Mouse (Mus musculus) stomach, embryonic 14.5 days (tissue): Measurements from ENCODE around the gene Thbs1. TPM values are rescaled to one million over a fixed set of nuclear protein-coding genes. Genes with fewer than 3 reads are reported as not detected.

Source experiments
- ATAC-seq: fragments of 200-750 bp; cut with Nextera tagmentation; 2 replicates; pipeline ENCODE4 v1.8.0; 2017; ENCODE audit warnings: low read depth, moderate TSS enrichment; ENCODE audit not compliant: insufficient number of reproducible peaks, insufficient read depth, low FRiP score
- H3K27ac ChIP-seq: fragments of 300-500 bp; sonication (generic); 2 replicates; pipeline ENCODE4 v1.5.1; 2014; ENCODE audit warnings: mild to moderate bottlenecking, low read length, moderate library complexity, mixed read lengths
- H3K27me3 ChIP-seq: fragments of 300-500 bp; sonication (generic); 2 replicates; pipeline ENCODE4 v1.6.1; 2014; ENCODE audit warnings: low read length, control low read depth, mixed read lengths; ENCODE audit not compliant: control insufficient read depth, insufficient read depth
- H3K36me3 ChIP-seq: fragments of 300-500 bp; sonication (generic); 2 replicates; pipeline ENCODE4 v1.6.1; 2014; ENCODE audit warnings: mild to moderate bottlenecking, control low read depth, low read length, moderate library complexity, mixed read lengths; ENCODE audit not compliant: control insufficient read depth, insufficient read depth
- H3K4me1 ChIP-seq: fragments of 300-500 bp; sonication (generic); 2 replicates; pipeline ENCODE4 v1.6.1; 2014; ENCODE audit warnings: low read length, control low read depth, mixed read lengths; ENCODE audit not compliant: control insufficient read depth, insufficient read depth
- H3K4me2 ChIP-seq: fragments of 300-500 bp; sonication (generic); replicated peaks from 2 replicates; pipeline ENCODE4 v1.6.1; 2014; ENCODE audit warnings: low read depth, low read length, control low read depth
- H3K4me3 ChIP-seq: fragments of 300-500 bp; sonication (generic); 2 replicates; pipeline ENCODE4 v1.5.1; 2014; ENCODE audit warnings: low read depth, low read length, control low read depth
- H3K9ac ChIP-seq: fragments of 300-500 bp; sonication (generic); replicated peaks from 2 replicates; pipeline ENCODE4 v1.6.1; 2014; ENCODE audit warnings: low read depth, mild to moderate bottlenecking, control low read depth, low read length, moderate library complexity, mixed read lengths
- H3K9me3 ChIP-seq: fragments of 300-500 bp; sonication (generic); 2 replicates; pipeline ENCODE4 v1.6.1; 2016; ENCODE audit warnings: low read depth, low read length, control low read depth; ENCODE audit not compliant: control insufficient read depth
- WGBS: fragments of 180-500 bp; shearing (Covaris S2); extraction: QIAGEN DNeasy Blood & Tissue Kit; methylation state at CpG from one replicate; pipeline ENCODE4 v1.1.7; 2014; 5-methylcytosine and 5-hydroxymethylcytosine counted together
- polyA plus RNA-seq: library from polyadenylated mRNA; unstranded; fragments of >200 nt; fragmentation: Nextera tagmentation; extraction: Ambion mirVana; gene quantifications from 2 replicates; pipeline ENCODE4 v1.2.1, GENCODE M21; 2014

Thbs1 gene
- polyA plus RNA-seq, 1 experiment from 2014 or later, result 63.4 TPM

- Histone ChIP-seq H3K4me2 (no peak overlapping the region), H3K9me3 (no peaks in the 10 kb centered on the region), H3K36me3 (no peaks in the 10 kb centered on the region), H3K4me3 (no peak overlapping the region), H3K27me3 (no peaks in the 10 kb centered on the region), H3K4me1 (peaks cover 18% of the 10 kb centered on the region; the same call in 1 of the 2 replicates), H3K9ac (no peak overlapping the region), H3K27ac (no peak overlapping the region)
- WGBS, result 31% methylated on average over 5 of the region's 5 CpGs
- ATAC-seq, result no peak
These were observed 50.8 kb downstream of the Thbs1 start for GRCm38 (mm10) chr2:118162486-118162885.

DNA sequence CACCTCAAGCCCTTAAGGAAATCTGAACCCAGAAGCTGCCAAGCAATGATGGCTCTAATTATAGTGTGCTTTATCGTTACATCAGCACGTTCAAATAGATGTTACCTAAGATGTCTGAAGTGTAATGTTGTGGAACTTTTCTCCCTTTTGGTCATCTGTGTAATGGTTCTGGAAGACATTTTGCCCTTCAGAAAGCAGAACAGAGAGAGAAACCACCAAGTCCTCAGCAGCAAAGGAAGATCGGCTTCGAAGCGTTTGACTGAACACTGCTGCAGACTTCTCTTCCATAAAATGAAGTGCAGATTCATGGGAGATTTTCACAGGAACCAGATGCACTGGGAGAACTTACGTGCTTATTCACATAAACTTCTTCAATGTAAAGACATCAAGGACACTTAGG is 52.5 kb downstream of the Thbs1 start:
- peaks cover 21% of the 10 kb centered on the region; the same call in 1 of the 2 replicates for H3K4me1 ChIP-seq
- no peak for ATAC-seq
- 86% methylated on average over 6 of the region's 6 CpGs for WGBS

GRCm38 (mm10) chr2:118165691-118166090 is 54.0 kb downstream of the Thbs1 start:
- Histone ChIP-seq H3K4me3 (no peak overlapping the region), H3K27me3 (no peaks in the 10 kb centered on the region), H3K4me1 (peaks cover 11% of the 10 kb centered on the region; the same call in 1 of the 2 replicates), H3K4me2 (no peak overlapping the region), H3K36me3 (no peaks in the 10 kb centered on the region), H3K27ac (no peak overlapping the region), H3K9ac (no peak overlapping the region), H3K9me3 (peaks cover 4% of the 10 kb centered on the region; the same call in 1 of the 2 replicates)
- WGBS, result 94% methylated on average over 2 of the region's 2 CpGs
- no peak for ATAC-seq

More for the DNA sequence above, 52.5 kb downstream of the Thbs1 start:
- Histone ChIP-seq H3K9ac (no peak overlapping the region), H3K4me3 (no peak overlapping the region), H3K9me3 (no peaks in the 10 kb centered on the region), H3K27me3 (no peaks in the 10 kb centered on the region), H3K36me3 (no peaks in the 10 kb centered on the region), H3K27ac (no peak overlapping the region), H3K4me2 (no peak overlapping the region)

- Histone ChIP-seq H3K9ac (no peak overlapping the region), H3K27me3 (no peaks in the 10 kb centered on the region), H3K4me2 (no peak overlapping the region), H3K36me3 (no peaks in the 10 kb centered on the region), H3K9me3 (peaks cover 4% of the 10 kb centered on the region; the same call in 1 of the 2 replicates), H3K4me3 (no peak overlapping the region), H3K27ac (no peak overlapping the region), H3K4me1 (0 out of 2 replicates have a peak, but pooled peaks cover 3% of the 10 kb centered on the region)
- no peak for ATAC-seq
- 75% methylated on average over 4 of the region's 4 CpGs for WGBS
These were observed 56.1 kb downstream of the Thbs1 start for GRCm38 (mm10) chr2:118167731-118168130.

- Histone ChIP-seq H3K9me3 (peaks cover 4% of the 10 kb centered on the region; the same call in 1 of the 2 replicates), H3K4me2 (no peak overlapping the region), H3K4me1 (0 out of 2 replicates have a peak, but pooled peaks cover 3% of the 10 kb centered on the region), H3K4me3 (no peak overlapping the region), H3K9ac (no peak overlapping the region), H3K27ac (no peak overlapping the region), H3K27me3 (no peaks in the 10 kb centered on the region), H3K36me3 (no peaks in the 10 kb centered on the region)
- no peak for ATAC-seq
- 67% methylated on average over 1 of the region's 1 CpGs for WGBS
These were observed 56.5 kb downstream of the Thbs1 start for GRCm38 (mm10) chr2:118168225-118168624.

DNA sequence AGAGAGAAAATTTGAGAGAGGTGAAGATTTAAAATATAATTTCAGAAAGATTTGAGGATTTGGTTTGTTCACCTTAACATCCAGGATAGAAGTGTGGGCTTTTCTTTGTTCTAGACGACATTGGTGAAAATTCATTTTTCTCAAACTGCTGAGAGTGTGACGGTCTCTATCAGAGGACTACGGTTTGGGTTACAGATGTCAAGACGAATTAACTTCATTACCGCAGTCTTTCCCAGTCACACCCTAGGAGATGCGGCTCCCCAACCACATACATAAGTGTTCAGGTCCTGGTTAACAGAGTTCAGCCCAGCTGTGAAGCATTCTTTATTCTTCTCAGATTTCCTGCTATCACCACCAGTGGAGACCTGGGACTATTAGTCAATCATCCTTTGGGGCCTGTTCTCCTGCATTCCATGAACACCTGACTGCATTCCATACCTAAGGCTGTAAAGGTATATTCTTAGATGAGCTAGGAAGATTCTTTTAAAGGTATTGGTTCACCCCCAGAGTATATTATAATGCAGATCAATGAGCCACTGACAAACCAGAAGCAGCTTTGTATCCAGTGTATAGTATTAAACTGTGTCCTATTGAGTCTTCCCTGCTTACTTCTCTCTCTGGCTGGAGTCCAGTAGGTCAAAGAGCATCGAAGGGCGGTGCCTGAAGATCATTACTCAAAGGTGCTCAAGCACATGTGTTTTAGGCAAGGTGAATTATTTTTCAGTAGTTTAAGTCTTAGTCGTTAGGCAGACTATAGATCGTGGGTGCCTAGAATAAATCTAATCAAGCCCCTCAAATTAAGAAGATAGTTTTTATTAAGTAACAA is 63.1 kb downstream of the Thbs1 start:
- H3K27me3 ChIP-seq, result no peaks in the 10 kb centered on the region
- no peaks in the 10 kb centered on the region for H3K4me1 ChIP-seq
- H3K4me2 ChIP-seq, result no peak overlapping the region
- WGBS, result 55% methylated on average over 10 of the region's 10 CpGs
- no peak overlapping the region for H3K9ac ChIP-seq
- H3K36me3 ChIP-seq, result no peaks in the 10 kb centered on the region
- ATAC-seq, result no peak
- H3K9me3 ChIP-seq, result peaks cover 4% of the 10 kb centered on the region; the same call in 1 of the 2 replicates
- no peak overlapping the region for H3K27ac ChIP-seq
- no peak overlapping the region for H3K4me3 ChIP-seq

Other genes starting within 250 kb of the Thbs1 start
- gene Fsip1, start 145.1 kb downstream of the Thbs1 start, polyA plus RNA-seq, result 0.43 and 0.57 TPM in 2 replicates